Mouse (Mus musculus) embryonic facial prominence, embryonic 10.5 days (tissue): ENCODE data around the gene Rere. TPM values are rescaled to one million over a fixed set of nuclear protein-coding genes. Genes with fewer than 3 reads are reported as not detected.

Source experiments
- DNase-seq: peaks from one replicate; pipeline ENCODE4 v3.0.0-alpha.2; 2017; ENCODE audit warnings: low spot score
- H3K27ac ChIP-seq: fragments of 300-500 bp; sonication (generic); replicated peaks from 2 replicates; pipeline ENCODE4 v1.5.1; 2016; ENCODE audit warnings: mild to moderate bottlenecking
- H3K27me3 ChIP-seq: fragments of 300-500 bp; sonication (generic); replicated peaks from 2 replicates; pipeline ENCODE4 v1.6.1; 2016; ENCODE audit warnings: low read depth, mild to moderate bottlenecking; ENCODE audit not compliant: poor library complexity, severe bottlenecking
- H3K36me3 ChIP-seq: fragments of 300-500 bp; sonication (generic); replicated peaks from 2 replicates; pipeline ENCODE4 v1.6.1; 2016; ENCODE audit warnings: mild to moderate bottlenecking, moderate library complexity
- H3K4me1 ChIP-seq: fragments of 300-500 bp; sonication (generic); 2 replicates; pipeline ENCODE4 v1.6.1; 2016
- H3K4me3 ChIP-seq: fragments of 300-500 bp; sonication (generic); 2 replicates; pipeline ENCODE4 v1.5.1; 2016; ENCODE audit warnings: mild to moderate bottlenecking, moderate library complexity
- H3K9me3 ChIP-seq: fragments of 300-500 bp; sonication (generic); 2 replicates; pipeline ENCODE4 v1.6.1; 2016; ENCODE audit warnings: mild to moderate bottlenecking
- WGBS: fragments of 180-500 bp; shearing (Covaris S2); methylation state at CpG from one replicate; pipeline ENCODE4 v1.1.7; 2016; 5-methylcytosine and 5-hydroxymethylcytosine counted together
- polyA plus RNA-seq: library from polyadenylated mRNA; unstranded; fragments of >200 nt; fragmentation: Nextera tagmentation; extraction: Ambion mirVana; gene quantifications from 2 replicates; pipeline ENCODE4 v1.2.1, GENCODE M21; 2016

The Rere gene
- polyA plus RNA-seq, 1 experiment from 2014 or later: 26.1 TPM

DNA sequence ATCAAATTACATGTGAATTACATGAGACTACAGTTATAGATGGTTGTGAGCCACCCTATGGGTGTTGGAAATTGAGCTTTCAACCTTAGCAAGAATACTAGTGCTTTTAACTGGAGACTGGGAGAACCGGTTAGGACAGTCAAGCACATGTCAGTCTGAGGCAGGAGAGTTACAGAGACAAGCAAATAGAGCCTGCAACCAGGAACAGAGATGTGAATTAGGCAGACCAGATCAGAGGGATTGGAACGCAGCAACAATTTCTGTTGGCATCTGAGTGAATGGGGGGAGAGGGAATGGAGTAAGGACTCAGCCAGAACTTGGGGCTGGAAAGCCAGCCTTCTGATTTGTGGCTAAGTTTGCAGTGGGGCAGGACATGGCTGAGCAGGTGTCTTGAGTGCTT, 25.3 kb downstream of the Rere start:
- 62% methylated on average over 2 of the region's 2 CpGs for WGBS
- H3K27ac ChIP-seq: no peak overlapping the region
- H3K4me1 ChIP-seq: peaks cover 16% of the 10 kb centered on the region
- H3K9me3 ChIP-seq: no peaks in the 10 kb centered on the region
- H3K4me3 ChIP-seq: no peak overlapping the region
- no peaks in the 10 kb centered on the region for H3K27me3 ChIP-seq
- peaks cover 7% of the 10 kb centered on the region; the same call in 1 of the 2 replicates for H3K36me3 ChIP-seq
- DNase-seq: no peak

DNA sequence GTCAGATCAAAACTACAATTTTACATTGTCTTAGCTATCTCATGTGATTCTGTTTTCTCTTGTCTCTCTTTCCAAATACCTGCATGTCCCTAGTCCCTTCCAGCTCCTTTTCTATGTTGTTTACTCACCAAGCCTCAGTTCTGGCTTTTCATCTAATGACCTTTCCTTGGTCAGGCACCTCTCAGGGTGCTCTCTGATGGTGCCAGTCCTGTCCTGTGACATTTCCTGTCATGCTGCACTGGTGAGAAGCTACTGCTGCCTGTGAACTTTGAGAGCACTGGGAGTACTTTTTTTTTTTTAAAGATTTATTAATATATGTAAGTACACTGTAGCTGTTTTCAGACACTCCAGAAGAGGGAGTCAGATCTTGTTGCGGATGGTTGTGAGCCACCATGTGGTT, 25.8 kb downstream of the Rere start:
- WGBS: 100% methylated on average over 1 of the region's 1 CpGs
- H3K27me3 ChIP-seq: no peaks in the 10 kb centered on the region
- no peak for DNase-seq
- H3K36me3 ChIP-seq: peaks cover 7% of the 10 kb centered on the region; the same call in 1 of the 2 replicates
- no peak overlapping the region for H3K4me3 ChIP-seq
- H3K4me1 ChIP-seq: peaks cover 16% of the 10 kb centered on the region
- H3K9me3 ChIP-seq: no peaks in the 10 kb centered on the region
- H3K27ac ChIP-seq: no peak overlapping the region

DNA sequence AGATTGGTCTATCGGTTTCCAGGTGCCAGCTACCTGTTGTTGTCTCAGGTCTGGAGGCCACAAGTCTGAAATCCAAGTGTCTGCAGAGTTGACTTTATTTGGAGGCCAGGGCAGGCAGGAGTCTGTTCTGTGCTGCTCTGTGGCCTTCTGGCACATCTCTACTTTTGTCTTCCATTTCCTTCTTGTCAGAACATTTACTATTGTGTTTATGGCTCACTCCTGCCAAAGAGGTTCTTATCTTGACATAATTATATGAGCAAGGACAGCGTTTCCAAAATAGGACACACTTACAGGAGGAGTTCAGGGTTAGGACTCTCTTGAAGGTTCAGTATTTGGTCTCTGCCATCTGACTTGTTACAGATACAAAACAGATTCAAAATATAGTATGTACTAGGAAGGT, 30.0 kb downstream of the Rere start:
- WGBS: 94% methylated on average over 2 of the region's 2 CpGs
- H3K9me3 ChIP-seq: no peaks in the 10 kb centered on the region
- no peaks in the 10 kb centered on the region for H3K27me3 ChIP-seq
- peaks cover 14% of the 10 kb centered on the region for H3K36me3 ChIP-seq
- peaks cover 13% of the 10 kb centered on the region for H3K4me1 ChIP-seq
- H3K4me3 ChIP-seq: no peak overlapping the region
- DNase-seq: no peak
- no peak overlapping the region for H3K27ac ChIP-seq

DNA sequence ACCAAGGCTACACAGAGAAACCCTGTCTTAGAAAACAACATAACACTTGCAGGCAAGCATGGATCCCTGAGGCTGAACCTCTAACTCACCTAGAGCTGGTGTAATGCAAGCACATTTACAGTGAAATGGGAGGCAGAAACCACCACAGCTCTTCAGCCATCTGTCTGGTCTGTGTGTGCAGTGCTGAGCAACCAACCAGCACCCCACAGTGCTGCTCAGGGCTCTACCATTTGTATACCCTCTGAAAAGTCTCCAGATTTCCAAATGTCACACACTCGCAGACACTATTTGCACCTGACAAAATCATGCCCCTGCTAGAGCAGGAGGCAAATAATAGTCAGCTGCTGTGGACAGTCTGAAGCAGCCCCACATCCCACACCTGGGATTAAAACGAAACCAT, 31.2 kb downstream of the Rere start:
- no peak overlapping the region for H3K4me3 ChIP-seq
- no peak for DNase-seq
- WGBS: 91% methylated on average over 2 of the region's 2 CpGs
- H3K27me3 ChIP-seq: no peaks in the 10 kb centered on the region
- H3K4me1 ChIP-seq: peaks cover 12% of the 10 kb centered on the region
- H3K27ac ChIP-seq: no peak overlapping the region
- H3K9me3 ChIP-seq: no peaks in the 10 kb centered on the region
- H3K36me3 ChIP-seq: peaks cover 13% of the 10 kb centered on the region

DNA sequence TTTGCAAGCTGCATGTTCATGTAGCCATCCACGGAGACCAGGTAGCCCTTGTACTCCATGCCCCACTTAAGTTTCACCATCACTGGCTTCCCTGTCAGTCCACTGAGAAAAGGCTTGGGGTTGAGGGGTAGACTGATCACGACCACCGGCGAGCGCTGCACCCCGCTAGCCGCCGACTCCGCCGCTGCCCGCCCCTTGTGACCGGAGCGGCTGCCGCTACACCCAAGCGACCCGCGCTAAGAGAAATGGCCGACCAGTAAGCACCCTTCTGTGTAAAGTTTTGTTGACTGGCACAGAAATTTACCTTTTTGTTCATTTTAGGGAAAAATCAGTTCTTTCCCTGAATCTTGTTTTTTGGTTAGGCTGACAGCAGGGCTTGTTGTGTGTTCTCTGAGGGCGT, 33.9 kb downstream of the Rere start:
- 97% methylated on average over 19 of the region's 19 CpGs for WGBS
- no peak for DNase-seq
- no peak overlapping the region for H3K4me3 ChIP-seq
- H3K4me1 ChIP-seq: peaks cover 5% of the 10 kb centered on the region; the same call in 1 of the 2 replicates
- peaks cover 7% of the 10 kb centered on the region for H3K36me3 ChIP-seq
- no peaks in the 10 kb centered on the region for H3K9me3 ChIP-seq
- H3K27me3 ChIP-seq: no peaks in the 10 kb centered on the region
- H3K27ac ChIP-seq: no peak overlapping the region

DNA sequence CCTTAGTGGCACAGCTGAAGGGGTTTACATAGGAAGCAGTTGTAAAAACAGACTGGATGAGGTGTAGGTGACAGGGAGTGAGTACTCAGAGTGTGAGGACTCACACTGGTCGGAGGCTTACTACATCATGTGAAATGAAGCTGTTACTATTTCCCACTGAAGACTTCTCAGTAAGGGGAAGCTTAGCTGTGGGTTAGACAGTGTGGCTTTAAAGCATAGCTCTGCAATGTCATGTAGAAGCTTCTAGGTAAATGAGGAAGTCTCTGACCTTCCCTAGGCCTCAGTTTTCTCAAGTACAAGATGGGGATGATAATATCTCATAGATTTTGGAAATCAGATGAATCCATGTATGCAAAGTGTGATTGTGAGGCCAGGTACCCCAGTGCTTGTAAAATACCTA, 35.1 kb downstream of the Rere start:
- H3K4me1 ChIP-seq: peaks cover 3% of the 10 kb centered on the region; the same call in 1 of the 2 replicates
- peaks cover 7% of the 10 kb centered on the region for H3K36me3 ChIP-seq
- 88% methylated on average over 1 of the region's 1 CpGs for whole genome bisulfite sequencing
- H3K27me3 ChIP-seq: no peaks in the 10 kb centered on the region
- H3K27ac ChIP-seq: no peak overlapping the region
- DNase-seq: no peak
- H3K9me3 ChIP-seq: no peaks in the 10 kb centered on the region
- H3K4me3 ChIP-seq: no peak overlapping the region

DNA sequence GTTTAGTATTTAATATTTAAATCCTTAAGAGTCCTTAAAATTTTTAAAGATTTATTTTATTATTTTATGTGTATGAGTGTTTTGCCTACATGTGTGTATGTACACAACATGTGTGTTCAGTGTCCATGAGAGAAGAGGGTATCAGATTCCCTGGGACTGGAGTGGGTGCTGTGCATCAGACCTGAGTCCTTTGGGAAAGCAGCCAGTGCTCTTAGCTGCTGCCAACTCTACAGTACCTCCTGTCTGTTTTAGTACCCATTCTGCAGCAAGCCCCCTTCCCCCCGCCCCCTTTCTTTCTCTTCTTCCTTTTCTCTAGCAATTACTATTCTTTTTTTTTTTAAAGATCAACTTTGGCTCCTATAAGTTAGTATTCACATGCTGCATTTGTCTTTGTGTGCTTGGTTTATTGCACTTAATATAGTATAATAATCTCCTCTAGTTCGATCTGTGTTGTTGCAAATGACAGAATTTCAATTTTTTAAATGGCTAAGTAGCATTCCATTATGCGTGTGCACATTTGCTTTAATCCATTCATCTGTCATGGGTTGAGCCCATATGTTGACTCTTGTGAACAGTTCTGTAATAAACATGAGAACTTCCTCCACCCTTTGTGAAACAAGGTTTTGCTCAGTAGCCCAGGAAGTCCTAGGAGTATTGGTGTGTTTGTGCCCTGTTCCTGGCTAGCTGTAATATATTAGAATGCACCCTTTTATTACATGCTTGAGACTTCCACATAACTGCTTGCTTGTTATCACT, 43.8 kb downstream of the Rere start:
- H3K27ac ChIP-seq: no peak overlapping the region
- H3K36me3 ChIP-seq: peaks cover 11% of the 10 kb centered on the region

DNA sequence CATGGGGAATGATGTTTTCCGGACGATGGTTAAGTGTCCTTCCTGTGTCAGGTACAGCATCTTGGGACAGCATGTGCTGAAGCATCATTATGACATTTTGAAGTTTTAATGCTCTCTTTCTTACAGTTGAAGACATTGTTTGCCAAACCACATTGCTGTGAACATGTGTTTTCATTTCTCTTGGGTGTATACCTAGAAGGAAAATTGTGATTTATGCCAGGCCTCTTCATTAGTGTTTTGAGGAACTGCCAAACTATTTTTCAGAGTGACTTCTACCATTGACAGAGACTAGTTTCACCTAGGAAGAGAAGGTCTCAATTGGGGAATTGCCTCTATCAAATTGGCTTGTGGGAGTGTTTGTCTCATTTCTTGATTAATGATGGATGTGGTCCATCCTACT, 44.6 kb downstream of the Rere start:
- no peaks in the 10 kb centered on the region for H3K4me1 ChIP-seq
- peaks cover 12% of the 10 kb centered on the region for H3K36me3 ChIP-seq
- DNase-seq: no peak
- 92% methylated on average over 2 of the region's 2 CpGs for WGBS
- no peaks in the 10 kb centered on the region for H3K27me3 ChIP-seq
- H3K27ac ChIP-seq: no peak overlapping the region
- peaks cover 4% of the 10 kb centered on the region; the same call in 1 of the 2 replicates for H3K9me3 ChIP-seq
- H3K4me3 ChIP-seq: no peak overlapping the region

More for the DNA sequence above, 43.8 kb downstream of the Rere start:
- Histone ChIP-seq H3K4me1 (no peaks in the 10 kb centered on the region), H3K27me3 (no peaks in the 10 kb centered on the region), H3K9me3 (peaks cover 4% of the 10 kb centered on the region; the same call in 1 of the 2 replicates), H3K4me3 (no peak overlapping the region)
- no peak for DNase-seq
- 95% methylated on average over 3 of the region's 3 CpGs for WGBS

DNA sequence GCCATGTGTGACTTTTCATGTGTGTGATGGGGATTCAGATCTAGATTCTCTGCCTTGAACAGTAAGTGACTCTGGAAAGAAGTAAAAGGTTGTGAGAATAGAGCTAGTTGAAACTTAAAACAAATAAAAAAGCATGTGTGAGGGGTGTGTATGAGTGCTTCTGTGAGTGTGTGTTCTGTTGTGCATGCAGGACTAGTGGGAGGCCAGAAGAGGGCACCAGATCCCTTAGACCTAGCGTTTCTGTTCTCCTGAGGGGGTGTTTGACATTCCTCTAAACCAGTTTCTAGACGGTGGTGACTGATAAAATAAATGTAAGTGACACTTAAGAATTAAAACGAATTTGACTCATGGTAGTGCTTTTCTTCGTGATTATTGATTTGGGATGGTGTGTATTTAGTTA, 46.0 kb downstream of the Rere start:
- WGBS: 85% methylated on average over 4 of the region's 4 CpGs
- Histone ChIP-seq H3K36me3 (peaks cover 12% of the 10 kb centered on the region), H3K27me3 (no peaks in the 10 kb centered on the region), H3K4me3 (no peak overlapping the region), H3K9me3 (peaks cover 4% of the 10 kb centered on the region; the same call in 1 of the 2 replicates), H3K27ac (no peak overlapping the region), H3K4me1 (no peaks in the 10 kb centered on the region)
- no peak for DNase-seq

DNA sequence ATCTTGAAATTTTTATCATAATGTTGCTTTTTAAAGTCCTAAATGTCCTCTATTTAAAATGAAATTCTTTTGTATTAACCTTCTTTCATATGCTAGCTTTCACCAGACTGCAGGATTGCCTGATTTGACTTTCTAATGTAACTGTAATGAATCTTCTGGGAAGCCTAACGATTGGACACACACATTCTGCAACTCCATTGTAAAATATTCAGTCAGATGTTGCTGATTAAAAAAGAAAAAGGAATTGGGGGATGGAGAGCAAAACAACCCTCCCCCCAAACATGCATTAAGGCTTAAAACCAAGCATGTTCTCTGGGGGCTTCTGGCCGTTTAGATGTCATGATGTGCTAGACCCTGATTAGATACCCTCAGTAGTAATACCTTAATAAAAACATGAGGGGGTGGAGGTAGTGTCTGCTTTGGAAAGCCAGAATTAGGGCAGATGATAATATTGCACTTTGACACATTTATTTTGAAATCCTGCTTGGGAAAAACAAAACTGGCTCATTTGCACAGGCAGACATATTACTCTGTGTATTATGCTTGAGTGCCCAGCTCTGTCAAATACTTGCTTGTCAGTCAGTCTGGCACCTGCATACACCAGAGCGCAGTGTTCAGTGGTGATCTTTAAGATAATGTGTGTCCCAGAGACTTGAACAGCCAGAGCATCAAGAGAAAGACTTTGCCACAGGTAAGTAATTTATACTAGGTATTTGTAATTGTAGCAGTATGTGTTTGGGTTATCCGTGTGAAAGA, 52.7 kb downstream of the Rere start:
- no peak for DNase-seq
- 79% methylated on average over 4 of the region's 4 CpGs for WGBS
- no peak overlapping the region for H3K27ac ChIP-seq
- H3K4me1 ChIP-seq: peaks cover 13% of the 10 kb centered on the region
- no peak overlapping the region for H3K4me3 ChIP-seq
- H3K36me3 ChIP-seq: peaks cover 15% of the 10 kb centered on the region
- no peaks in the 10 kb centered on the region for H3K9me3 ChIP-seq
- no peaks in the 10 kb centered on the region for H3K27me3 ChIP-seq

DNA sequence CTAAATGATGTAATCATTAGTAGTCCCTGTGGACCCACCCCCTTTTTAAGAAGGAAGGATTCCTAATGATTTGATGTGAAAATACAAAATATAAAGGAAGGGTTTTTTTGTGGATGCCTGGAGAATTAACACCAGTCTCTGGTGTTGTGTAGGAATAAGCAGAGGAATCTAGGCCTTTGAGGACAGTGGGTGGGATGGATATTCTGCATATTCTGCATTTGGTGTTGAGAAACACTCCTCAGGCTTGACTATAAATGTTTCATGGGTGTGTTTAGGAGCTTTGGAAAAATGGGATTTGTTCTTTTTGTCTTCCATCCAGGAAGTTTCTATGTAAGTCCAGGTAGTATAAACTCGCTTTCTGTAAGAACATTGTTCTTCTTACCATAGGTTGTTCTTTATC, 55.8 kb downstream of the Rere start:
- H3K27ac ChIP-seq: no peak overlapping the region
- H3K36me3 ChIP-seq: peaks cover 8% of the 10 kb centered on the region; the same call in 1 of the 2 replicates
- DNase-seq: no peak
- H3K9me3 ChIP-seq: no peaks in the 10 kb centered on the region
- H3K4me1 ChIP-seq: peaks cover 15% of the 10 kb centered on the region
- H3K27me3 ChIP-seq: no peaks in the 10 kb centered on the region
- WGBS: 97% methylated on average over 1 of the region's 1 CpGs
- no peak overlapping the region for H3K4me3 ChIP-seq

DNA sequence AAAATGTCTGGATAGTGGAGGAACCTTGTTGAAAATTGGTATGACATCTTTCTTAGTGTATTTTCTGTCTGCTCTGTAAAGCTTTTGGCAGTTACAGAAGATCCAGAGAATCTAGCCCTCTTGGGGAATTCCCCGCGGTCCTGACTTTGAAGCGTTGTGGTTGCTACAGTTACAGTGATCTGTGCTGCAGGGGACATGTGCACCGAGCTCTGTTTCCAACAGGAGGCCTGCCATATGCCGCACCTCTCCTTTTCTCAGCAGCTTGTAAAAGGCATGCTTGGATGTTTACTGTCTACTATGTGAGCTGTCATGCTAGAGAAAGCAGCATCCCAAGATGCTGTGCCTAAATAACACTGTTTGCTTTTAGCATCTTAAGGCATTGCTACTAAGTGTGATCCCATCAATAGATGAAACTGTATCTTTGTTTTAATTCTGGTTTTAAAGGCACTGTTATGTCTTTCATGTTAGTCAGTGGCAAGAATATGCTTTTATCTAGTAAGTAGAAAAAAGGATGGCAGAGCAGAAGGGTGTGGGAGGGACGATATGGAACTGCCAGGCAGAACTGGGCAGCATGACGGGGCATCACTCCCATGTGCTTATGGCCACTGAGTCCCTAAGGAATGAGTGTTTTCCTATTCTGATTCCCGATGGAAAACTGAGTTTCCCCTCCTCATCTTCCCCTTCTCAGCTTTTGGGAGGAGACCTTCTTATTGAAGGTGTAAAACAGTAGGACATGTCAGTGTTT, 57.6 kb downstream of the Rere start:
- Histone ChIP-seq H3K4me1 (peaks cover 12% of the 10 kb centered on the region), H3K27me3 (no peaks in the 10 kb centered on the region), H3K9me3 (no peaks in the 10 kb centered on the region), H3K4me3 (no peak overlapping the region), H3K27ac (no peak overlapping the region), H3K36me3 (peaks cover 8% of the 10 kb centered on the region; the same call in 1 of the 2 replicates)
- WGBS: 78% methylated on average over 8 of the region's 8 CpGs
- no peak for DNase-seq
